In genomic region chr3:98764155-98764554, GRCm38 (mm10) we compare ENCODE assay signal across 30 mouse cellular contexts. TPM values are rescaled to one million over a fixed set of nuclear protein-coding genes. Genes with fewer than 3 reads are reported as not detected.
A peak's percentile ranks its signal among the peaks of the same experiment; 100 is the strongest.
DNase-seq lines count a peak whose midpoint lies in the region; ATAC-seq and TF ChIP-seq lines count a peak whose summit lies in the region.
"Had no signal": no experiment of that assay in that cellular context is flagged by ENCODE, and none has a peak within 500 bp of the region (broad histone marks: within the 10 kb centered on the region; RNA-seq: fewer than 3 reads in every experiment).

No protein-coding gene starts in this region.

- peak; percentile 95 for DNase-seq in heart, adult 11 months
- no peak for DNase-seq in heart, postnatal 25 days (ENCODE audit: low spot score)
- DNase-seq in kidney, adult 2 months = peak; percentile 54
- DNase-seq in kidney, postnatal 4 days = no peak
- DNase-seq in brain, adult 2 months (ENCODE audit: low read depth, low spot score) = peak; percentile 1
- peak; percentile 7 to 13 for DNase-seq in heart, postnatal 36 days
- DNase-seq: cerebellum, adult 18-20 months; cerebellum, postnatal 14 days; gastrocnemius, postnatal 36 days; liver, embryonic 13.5 days; lung, postnatal 36 days; midbrain, embryonic 14.5 days; retina, postnatal 1 day; thymus, postnatal 14 days had no signal

- no peaks in the 10 kb centered on the region; the same call in 1 of the 2 replicates for H3K4me1 ChIP-seq in kidney, adult 2 months (ENCODE audit: control insufficient read depth, insufficient read depth, low read length)
- H3K4me1 ChIP-seq: embryonic facial prominence, embryonic 12.5 days; heart, embryonic 15.5 days; hindbrain, embryonic 12.5 days; liver, embryonic 13.5 days; lung, embryonic 15.5 days; megakaryocyte, embryonic 14.5 days; neural tube, embryonic 13.5 days had no signal

- intact Hi-C loops in heart, postnatal 25 days (cut with DNase I) = no loop called here
- intact Hi-C loops in heart, postnatal 36 days (cut with DNase I) = no loop called here

- no peak overlapping the region for H3K4me3 ChIP-seq in kidney, adult 2 months (ENCODE audit: insufficient read depth, low read depth, low read length)
- H3K4me3 ChIP-seq: embryonic facial prominence, embryonic 12.5 days; heart, embryonic 15.5 days; hindbrain, embryonic 12.5 days; liver, embryonic 13.5 days; lung, embryonic 15.5 days; megakaryocyte, embryonic 14.5 days; myocyte; neural tube, embryonic 13.5 days had no signal

- no peak for TF ChIP-seq CTCF in kidney, adult 2 months (conservative IDR thresholded peaks at IDR 0.05; ENCODE audit: insufficient read depth, insufficient read length, low read depth, low read length)

- ATAC-seq in monocyte, adult 5-6 weeks (replicated peaks; ENCODE audit: insufficient number of reproducible peaks, low FRiP score, low TSS enrichment, poor library complexity, severe bottlenecking) = no peak
- ATAC-seq: CD4-positive, CD25-positive, alpha-beta regulatory T cell, adult 4 months; inflammation-experienced regulatory T-cells, adult 6 months had no signal

- H3K27ac ChIP-seq in kidney, adult 2 months (ENCODE audit: insufficient read depth, low read depth, low read length) = no peak overlapping the region
- H3K27ac ChIP-seq: embryonic facial prominence, embryonic 12.5 days; heart, embryonic 15.5 days; hindbrain, embryonic 12.5 days; kidney, postnatal 0 days; liver, embryonic 13.5 days; lung, embryonic 15.5 days; neural tube, embryonic 13.5 days had no signal

- H3K36me3 ChIP-seq in kidney, adult 2 months (ENCODE audit: control insufficient read depth, insufficient read depth, low read length) = no peaks in the 10 kb centered on the region
- H3K36me3 ChIP-seq: embryonic facial prominence, embryonic 12.5 days; heart, embryonic 15.5 days; hindbrain, embryonic 12.5 days; liver, embryonic 13.5 days; lung, embryonic 15.5 days; neural tube, embryonic 13.5 days had no signal

- TF ChIP-seq POLR2A in kidney, adult 2 months (IDR thresholded peaks at IDR 0.05; ENCODE audit: low read depth, low read length) = no peak

- H3K27me3 ChIP-seq in kidney, adult 2 months (replicated peaks; ENCODE audit: control insufficient read depth, insufficient read depth, low read length) = no peaks in the 10 kb centered on the region
- H3K27me3 ChIP-seq: embryonic facial prominence, embryonic 12.5 days; heart, embryonic 15.5 days; hindbrain, embryonic 12.5 days; liver, embryonic 13.5 days; lung, embryonic 15.5 days; megakaryocyte, embryonic 14.5 days; neural tube, embryonic 13.5 days had no signal

RNA-seq across cellular contexts. Expression of gene Hsd3b3, which starts 1.2 kb away (rescaled TPM):
- not detected for total RNA-seq in heart, postnatal 25 days (2021)
- polyA plus RNA-seq in kidney, adult 2 months (2012; rRNA removed) = 84.3 and 89.2 TPM in 2 replicates
- not detected for total RNA-seq in heart, postnatal 36 days (2021)
- not detected in 3 replicates for total RNA-seq in monocyte, adult 5-6 weeks (2017)
- total RNA-seq: gastrocnemius, postnatal 36 days; layer of hippocampus, adult 18-20 months; layer of hippocampus, postnatal 14 days had no signal
- polyA plus RNA-seq: forebrain, embryonic 11.5 days; heart, embryonic 15.5 days; limb, embryonic 11.5 days; lung, embryonic 15.5 days; myocyte; stomach, embryonic 14.5 days had no signal

RNA-seq across cellular contexts. Expression of gene Hsd3b2, which starts 39.8 kb away (rescaled TPM):
- total RNA-seq in heart, postnatal 25 days (2021) = not detected
- polyA plus RNA-seq in kidney, adult 2 months (2012; rRNA removed) = 48.8 and 50.3 TPM in 2 replicates
- not detected for total RNA-seq in heart, postnatal 36 days (2021)
- total RNA-seq in monocyte, adult 5-6 weeks (2017) = not detected in 3 replicates
- total RNA-seq: gastrocnemius, postnatal 36 days; layer of hippocampus, adult 18-20 months had no signal
- polyA plus RNA-seq: CD4-positive, CD25-positive, alpha-beta regulatory T cell, adult 4 months; embryonic facial prominence, embryonic 12.5 days; forebrain, embryonic 11.5 days; heart, embryonic 15.5 days; hindbrain, embryonic 12.5 days; inflammation-experienced regulatory T-cells, adult 6 months; liver, embryonic 13.5 days; midbrain, embryonic 14.5 days; myocyte; neural tube, embryonic 13.5 days; stomach, embryonic 14.5 days had no signal

RNA-seq across cellular contexts. Expression of gene Hsd3b6, which starts 50.1 kb away (rescaled TPM):
- total RNA-seq in heart, postnatal 25 days (2021) = not detected
- not detected in 2 replicates for polyA plus RNA-seq in kidney, adult 2 months (2012; rRNA removed)
- total RNA-seq in heart, postnatal 36 days (2021) = not detected
- total RNA-seq in monocyte, adult 5-6 weeks (2017) = not detected in 3 replicates
- total RNA-seq: gastrocnemius, postnatal 36 days; layer of hippocampus, adult 18-20 months; layer of hippocampus, postnatal 14 days had no signal
- polyA plus RNA-seq: CD4-positive, CD25-positive, alpha-beta regulatory T cell, adult 4 months; inflammation-experienced regulatory T-cells, adult 6 months; myocyte had no signal

Comparison
In these comparisons a context has a peak if more than half of its experiments do, and no peak if none do; other contexts are left out.
1. DNase-seq: peak in heart, adult 11 months (single experiment), kidney, adult 2 months (single experiment), brain, adult 2 months (single experiment) and heart, postnatal 36 days (2 of 2); none in heart, postnatal 25 days (single experiment) and kidney, postnatal 4 days (0 of 2).